Mouse (Mus musculus) E14TG2a.4 (cell line): ENCODE measurements around the gene Itgam.

Experiments used
- H3K27me3 ChIP-seq: 2 replicates; pipeline ENCODE4 v1.6.1; 2014; ENCODE audit warnings: low read length, control low read depth; ENCODE audit not compliant: insufficient read depth
- H3K36me3 ChIP-seq: 2 replicates; pipeline ENCODE4 v1.6.1; 2014; ENCODE audit warnings: low read length, control low read depth; ENCODE audit not compliant: insufficient read depth
- H3K4me1 ChIP-seq: replicated peaks from 2 replicates; pipeline ENCODE4 v1.6.1; 2014; ENCODE audit warnings: low read depth, low read length, control low read depth
- H3K4me3 ChIP-seq: replicated peaks from 2 replicates; pipeline ENCODE4 v1.5.1; 2014; ENCODE audit warnings: mild to moderate bottlenecking, low read length
- H3K9me3 ChIP-seq: 2 replicates; pipeline ENCODE4 v1.6.1; 2014; ENCODE audit warnings: low read length, control low read depth
- CTCF ChIP-seq: conservative IDR thresholded peaks from 2 replicates; pipeline ENCODE4 v1.5.1; 2014; ENCODE audit warnings: low read length
- NANOG ChIP-seq: IDR thresholded peaks from 2 replicates; pipeline ENCODE4 v1.6.1; 2014; ENCODE audit warnings: borderline replicate concordance, low read length, mixed read lengths
- POU5F1 ChIP-seq: IDR thresholded peaks from 2 replicates; pipeline ENCODE4 v1.6.1; 2014; ENCODE audit warnings: low read length, borderline replicate concordance

Itgam gene

DNA sequence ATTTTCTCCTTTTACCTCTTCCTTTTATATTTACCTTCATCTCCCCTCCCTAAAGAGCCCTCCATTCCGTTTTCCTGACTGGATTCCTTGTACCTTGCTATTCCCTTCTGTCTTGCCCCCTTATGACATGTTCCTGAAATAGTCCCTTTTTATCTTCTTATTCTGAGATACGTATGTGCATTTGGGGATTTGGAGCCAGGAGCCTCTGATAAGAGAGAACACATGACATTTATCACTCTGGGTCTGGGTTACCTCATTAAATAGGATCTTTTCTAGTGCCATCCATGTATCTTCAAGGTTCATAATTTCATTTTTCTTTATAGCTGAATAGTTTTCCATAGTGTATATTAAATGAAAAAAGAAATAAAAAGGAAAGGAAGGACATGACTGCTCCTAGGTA lies 16.8 kb upstream of the Itgam start:
- TF ChIP-seq POU5F1 (no peak), CTCF (no peak)
- H3K4me1 ChIP-seq = no peaks in the 10 kb centered on the region
- peaks cover 2% of the 10 kb centered on the region; the same call in 1 of the 2 replicates for H3K27me3 ChIP-seq
- H3K36me3 ChIP-seq = no peaks in the 10 kb centered on the region
- H3K9me3 ChIP-seq = no peaks in the 10 kb centered on the region
- no peak overlapping the region for H3K4me3 ChIP-seq

DNA sequence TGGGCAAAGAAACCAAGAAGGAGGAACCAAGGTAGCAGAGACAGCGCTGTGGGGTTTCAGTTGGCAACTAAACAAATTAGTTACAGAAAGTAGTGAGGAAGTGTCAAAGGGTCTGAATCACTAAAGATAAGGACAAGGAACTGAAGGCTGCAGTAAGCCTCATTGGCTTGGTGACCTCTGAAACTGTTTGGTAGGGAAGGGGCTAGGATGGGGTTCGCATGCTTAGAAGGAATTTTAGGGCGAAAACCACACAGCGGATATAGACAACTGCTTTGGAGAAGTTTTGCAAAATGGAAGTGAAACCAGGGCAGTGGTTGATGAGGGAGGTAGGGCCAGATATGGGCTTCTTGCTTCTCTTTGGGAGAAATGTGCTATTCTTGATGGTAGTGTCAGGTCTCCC lies 13.6 kb upstream of the Itgam start:
- H3K4me1 ChIP-seq = no peaks in the 10 kb centered on the region
- peaks cover 2% of the 10 kb centered on the region; the same call in 1 of the 2 replicates for H3K27me3 ChIP-seq
- no peaks in the 10 kb centered on the region for H3K36me3 ChIP-seq
- no peak overlapping the region for H3K4me3 ChIP-seq
- no peak for TF ChIP-seq NANOG
- TF ChIP-seq CTCF = no peak
- no peak for TF ChIP-seq POU5F1
- no peaks in the 10 kb centered on the region for H3K9me3 ChIP-seq

- Histone ChIP-seq H3K9me3 (no peaks in the 10 kb centered on the region), H3K27me3 (peaks cover 2% of the 10 kb centered on the region; the same call in 1 of the 2 replicates), H3K36me3 (no peaks in the 10 kb centered on the region), H3K4me1 (no peaks in the 10 kb centered on the region), H3K4me3 (no peak overlapping the region)
- TF ChIP-seq NANOG = no peak
- TF ChIP-seq CTCF = no peak
- TF ChIP-seq POU5F1 = no peak
Observed at GRCm38 (mm10) chr7:128049254-128049653, 13.2 kb upstream of the Itgam start.

DNA sequence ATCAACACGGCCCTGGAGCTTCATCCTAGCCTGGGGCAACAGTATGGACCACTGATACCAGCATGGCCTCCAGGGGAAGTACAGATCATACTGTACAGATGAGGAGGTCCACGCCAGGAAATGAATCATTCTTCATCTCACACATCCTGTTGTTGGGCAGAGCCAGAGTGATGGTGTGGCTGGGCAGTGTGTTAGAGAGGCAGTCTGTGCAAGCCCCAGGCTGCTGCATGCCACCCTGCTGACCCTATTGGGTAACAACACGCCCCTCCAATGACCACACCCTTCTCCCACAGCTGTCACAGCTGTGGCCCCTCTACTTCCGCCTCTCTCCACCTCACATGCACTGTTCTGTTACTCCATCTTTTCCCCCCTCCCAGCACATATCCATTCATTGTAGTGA lies 11.7 kb upstream of the Itgam start:
- TF ChIP-seq NANOG = no peak
- no peak for TF ChIP-seq POU5F1
- TF ChIP-seq CTCF = no peak
- Histone ChIP-seq H3K9me3 (no peaks in the 10 kb centered on the region), H3K36me3 (no peaks in the 10 kb centered on the region), H3K4me3 (no peak overlapping the region), H3K4me1 (no peaks in the 10 kb centered on the region), H3K27me3 (peaks cover 5% of the 10 kb centered on the region)

DNA sequence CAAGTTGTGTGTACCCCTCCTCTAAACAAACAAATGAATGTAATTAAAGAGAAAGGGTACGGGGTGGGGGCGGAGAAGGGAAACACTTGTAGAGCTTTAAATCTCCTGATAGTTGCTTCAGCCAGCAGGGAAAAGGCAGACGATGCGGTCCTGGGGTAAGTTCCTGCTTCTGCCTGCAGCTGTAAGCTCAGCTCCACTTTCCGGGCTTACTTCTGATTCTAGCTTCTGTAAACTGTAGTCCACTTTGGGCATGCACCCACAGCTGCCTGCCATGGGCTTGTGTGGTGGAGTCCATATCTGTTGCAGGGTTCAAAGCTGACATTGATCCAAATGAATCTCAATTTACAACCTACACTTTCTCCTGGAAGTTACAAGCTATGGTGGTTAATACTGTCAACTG lies 9.4 kb upstream of the Itgam start:
- Histone ChIP-seq H3K9me3 (no peaks in the 10 kb centered on the region), H3K4me3 (no peak overlapping the region), H3K36me3 (no peaks in the 10 kb centered on the region), H3K4me1 (no peaks in the 10 kb centered on the region), H3K27me3 (peaks cover 11% of the 10 kb centered on the region)
- TF ChIP-seq CTCF (no peak), NANOG (no peak), POU5F1 (no peak)

DNA sequence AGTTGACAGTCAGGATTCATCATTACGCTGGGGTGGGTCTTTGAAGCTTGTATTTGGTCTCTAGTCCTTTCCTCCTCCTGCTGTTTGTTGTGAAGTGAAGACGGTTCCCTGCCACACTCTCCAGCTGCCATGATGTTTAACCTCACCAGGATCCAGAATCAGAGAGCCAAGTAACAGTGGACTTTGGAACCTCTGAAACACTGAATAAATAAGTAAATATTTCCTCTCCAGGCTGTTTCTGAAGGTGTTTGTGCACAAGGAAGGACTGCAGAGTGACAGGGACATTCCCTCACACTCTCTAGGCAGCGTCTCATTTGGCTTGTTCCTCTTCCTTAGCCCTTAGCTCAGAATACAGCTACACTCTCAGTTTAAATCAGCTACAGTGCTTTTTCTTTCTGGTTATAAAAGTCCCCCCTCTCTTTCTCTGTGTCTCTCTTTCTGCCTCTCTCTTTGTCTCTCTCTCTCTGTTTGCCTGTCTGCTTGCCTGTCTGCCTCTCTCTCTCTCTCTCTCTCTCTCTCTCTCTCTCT lies 5.5 kb upstream of the Itgam start:
- Histone ChIP-seq H3K4me1 (peaks cover 9% of the 10 kb centered on the region; the same call in 1 of the 2 replicates), H3K4me3 (no peak overlapping the region), H3K36me3 (no peaks in the 10 kb centered on the region), H3K9me3 (no peaks in the 10 kb centered on the region), H3K27me3 (peaks cover 11% of the 10 kb centered on the region)
- TF ChIP-seq NANOG = no peak
- TF ChIP-seq CTCF = no peak
- no peak for TF ChIP-seq POU5F1

GRCm38 (mm10) chr7:128057860-128058259 lies 4.6 kb upstream of the Itgam start:
- TF ChIP-seq NANOG = no peak
- no peak for TF ChIP-seq POU5F1
- TF ChIP-seq CTCF = no peak
- peaks cover 9% of the 10 kb centered on the region; the same call in 1 of the 2 replicates for H3K4me1 ChIP-seq
- H3K4me3 ChIP-seq = no peak overlapping the region
- H3K27me3 ChIP-seq = peaks cover 12% of the 10 kb centered on the region
- no peaks in the 10 kb centered on the region for H3K36me3 ChIP-seq
- H3K9me3 ChIP-seq = no peaks in the 10 kb centered on the region

- peaks cover 15% of the 10 kb centered on the region for H3K27me3 ChIP-seq
- TF ChIP-seq CTCF = no peak
- no peak for TF ChIP-seq NANOG
- TF ChIP-seq POU5F1 = no peak
- H3K36me3 ChIP-seq = no peaks in the 10 kb centered on the region
- H3K4me3 ChIP-seq = no peak overlapping the region
- no peaks in the 10 kb centered on the region for H3K9me3 ChIP-seq
- H3K4me1 ChIP-seq = peaks cover 9% of the 10 kb centered on the region; the same call in 1 of the 2 replicates
Observed at GRCm38 (mm10) chr7:128058576-128058975, 3.9 kb upstream of the Itgam start.

DNA sequence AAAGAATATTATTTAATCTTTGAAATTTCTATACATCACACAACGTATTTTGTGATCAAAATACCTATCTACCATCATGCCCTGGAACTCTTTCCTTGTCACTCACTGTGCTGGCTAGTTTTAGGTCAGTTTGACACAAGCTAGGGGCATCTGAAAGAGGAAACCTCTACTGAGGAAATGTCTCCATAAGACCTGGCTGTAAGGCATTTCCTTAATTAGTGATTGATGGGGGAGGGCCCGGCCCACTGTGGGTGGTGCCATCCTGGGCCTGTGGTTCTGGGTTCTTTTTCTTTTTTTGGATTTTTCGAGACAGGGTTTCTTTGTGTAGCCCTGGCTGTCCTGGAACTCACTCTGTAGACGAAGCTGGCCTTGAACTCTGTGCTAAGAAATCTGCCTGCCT lies 3.3 kb upstream of the Itgam start:
- Histone ChIP-seq H3K27me3 (peaks cover 15% of the 10 kb centered on the region), H3K9me3 (no peaks in the 10 kb centered on the region), H3K4me3 (no peak overlapping the region), H3K36me3 (no peaks in the 10 kb centered on the region), H3K4me1 (peaks cover 9% of the 10 kb centered on the region; the same call in 1 of the 2 replicates)
- TF ChIP-seq NANOG = no peak
- TF ChIP-seq CTCF = no peak
- TF ChIP-seq POU5F1 = no peak
